Comparison of ENCODE assay signal across 8 mouse cellular contexts in the genomic region with DNA sequence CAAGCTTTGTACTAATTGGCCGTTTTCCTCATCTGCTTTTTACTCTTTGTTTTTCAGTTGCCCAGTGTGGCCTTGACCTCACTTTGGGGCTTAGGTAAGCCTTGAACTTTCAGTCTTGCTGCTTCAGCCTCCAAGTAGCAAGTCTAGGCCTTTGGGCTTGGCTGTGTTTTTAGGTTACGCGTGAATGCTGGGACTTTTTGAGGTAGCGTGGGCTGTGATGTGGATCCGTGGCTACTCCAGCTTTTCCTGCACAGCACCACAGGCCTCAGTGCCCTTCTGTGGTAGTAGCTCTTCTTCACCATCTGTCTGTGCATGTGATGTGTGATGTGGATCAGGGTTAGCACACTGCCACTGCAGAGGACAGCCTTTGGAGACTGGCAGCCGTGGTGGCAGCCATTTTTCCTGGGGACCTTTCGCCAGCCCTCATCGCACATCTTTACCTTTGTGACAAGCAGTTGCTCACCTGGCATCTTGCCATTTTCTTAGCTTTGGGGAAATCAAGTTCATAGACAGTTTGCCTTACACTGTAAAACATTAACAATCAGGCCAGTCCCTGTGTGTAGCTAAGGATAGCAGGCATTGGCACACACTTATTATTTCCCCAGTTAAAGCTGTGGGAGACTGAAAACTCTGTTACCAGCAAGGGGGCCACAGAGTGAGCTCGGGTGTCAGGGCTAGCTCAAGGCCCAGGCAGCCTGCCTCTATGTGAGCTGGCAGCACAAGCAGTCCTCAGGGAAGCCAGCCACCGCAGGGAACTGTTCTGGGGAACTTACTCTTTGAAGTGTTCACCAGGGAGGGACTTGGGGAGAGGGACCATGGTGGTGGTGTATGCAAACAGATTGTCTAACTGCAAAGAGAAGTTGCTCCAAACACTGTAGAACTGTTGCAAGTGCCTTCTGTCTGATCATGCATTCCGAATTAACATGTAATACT.
DNase-seq lines count a peak whose midpoint lies in the region; ATAC-seq and TF ChIP-seq lines count a peak whose summit lies in the region.

No protein-coding gene starts in this region.

- 0 out of 2 replicates have a peak overlapping the region, but pooled peaks have one; percentile 5 for H3K9ac ChIP-seq in midbrain, embryonic 12.5 days (replicated peaks)
- no peak overlapping the region for H3K9ac ChIP-seq in midbrain, postnatal 0 days (replicated peaks; ENCODE audit: low read length, poor library complexity, severe bottlenecking)
- no peak overlapping the region; the same call in 1 of the 2 replicates for H3K9ac ChIP-seq in intestine, embryonic 16.5 days (ENCODE audit: low read depth, low read length)
- H3K9ac ChIP-seq in stomach, embryonic 14.5 days (replicated peaks; ENCODE audit: low read depth, low read length), result no peak overlapping the region

- H3K4me2 ChIP-seq in midbrain, embryonic 12.5 days (replicated peaks), result no peak overlapping the region
- H3K4me2 ChIP-seq in midbrain, postnatal 0 days (ENCODE audit: low read depth, low read length, poor library complexity, severe bottlenecking), result no peak overlapping the region
- H3K4me2 ChIP-seq in intestine, embryonic 16.5 days (ENCODE audit: low read depth, low read length), result no peak overlapping the region
- H3K4me2 ChIP-seq in stomach, embryonic 14.5 days (replicated peaks; ENCODE audit: low read depth, low read length), result no peak overlapping the region

- no peaks in the 10 kb centered on the region for H3K27me3 ChIP-seq in midbrain, embryonic 12.5 days
- no peaks in the 10 kb centered on the region for H3K27me3 ChIP-seq in midbrain, postnatal 0 days (ENCODE audit: insufficient read depth, low read length)
- H3K27me3 ChIP-seq in intestine, embryonic 16.5 days (replicated peaks; ENCODE audit: control insufficient read depth, insufficient read depth, low read length), result no peaks in the 10 kb centered on the region
- H3K27me3 ChIP-seq in stomach, embryonic 14.5 days (ENCODE audit: control insufficient read depth, insufficient read depth, low read length), result no peaks in the 10 kb centered on the region

- intact Hi-C loops in gastrocnemius, adult 2 months (cut with DNase I), result no loop called here
- intact Hi-C loops in gastrocnemius, postnatal 36 days (cut with DNase I), result no loop called here

- 79% methylated on average over 11 of the region's 11 CpGs for WGBS in midbrain, embryonic 12.5 days
- 68% methylated on average over 11 of the region's 11 CpGs for WGBS in midbrain, postnatal 0 days
- WGBS in intestine, embryonic 16.5 days, result 71% methylated on average over 11 of the region's 11 CpGs
- WGBS in stomach, embryonic 14.5 days, result 75% methylated on average over 11 of the region's 11 CpGs

- H3K4me1 ChIP-seq in midbrain, embryonic 12.5 days, result peaks cover 55% of the 10 kb centered on the region
- peaks cover 14% of the 10 kb centered on the region for H3K4me1 ChIP-seq in midbrain, postnatal 0 days (ENCODE audit: insufficient read depth, low read length)
- H3K4me1 ChIP-seq in intestine, embryonic 16.5 days (ENCODE audit: control insufficient read depth, insufficient read depth, low read length), result peaks cover 23% of the 10 kb centered on the region
- H3K4me1 ChIP-seq in stomach, embryonic 14.5 days (ENCODE audit: control insufficient read depth, insufficient read depth, low read length), result peaks cover 33% of the 10 kb centered on the region

- DNase-seq in gastrocnemius, adult 2 months, result peak; percentile 63
- DNase-seq in gastrocnemius, postnatal 36 days, result no peak
- no peak for DNase-seq in midbrain, postnatal 0 days (ENCODE audit: low spot score)
- DNase-seq in urinary bladder, adult 2 months (ENCODE audit: low spot score), result no peak
- DNase-seq in ovary, postnatal 14 days (ENCODE audit: low spot score), result no peak

- peak overlapping the region; percentile 55 for H3K27ac ChIP-seq in gastrocnemius, adult 2 months
- H3K27ac ChIP-seq in midbrain, embryonic 12.5 days (replicated peaks), result no peak overlapping the region
- no peak overlapping the region for H3K27ac ChIP-seq in midbrain, postnatal 0 days (ENCODE audit: low read depth, low read length)
- H3K27ac ChIP-seq in intestine, embryonic 16.5 days (ENCODE audit: low read length), result no peak overlapping the region
- peak overlapping the region; percentile 21; the same call in 1 of the 2 replicates for H3K27ac ChIP-seq in stomach, embryonic 14.5 days (ENCODE audit: low read length)

- no peak overlapping the region for H3K4me3 ChIP-seq in gastrocnemius, adult 2 months
- no peak overlapping the region for H3K4me3 ChIP-seq in midbrain, embryonic 12.5 days
- H3K4me3 ChIP-seq in midbrain, postnatal 0 days (ENCODE audit: low read depth, low read length), result no peak overlapping the region
- no peak overlapping the region for H3K4me3 ChIP-seq in intestine, embryonic 16.5 days (ENCODE audit: low read length)
- H3K4me3 ChIP-seq in stomach, embryonic 14.5 days (ENCODE audit: low read depth, low read length), result no peak overlapping the region

- H3K9me3 ChIP-seq in midbrain, embryonic 12.5 days, result no peaks in the 10 kb centered on the region
- H3K9me3 ChIP-seq in midbrain, postnatal 0 days (ENCODE audit: low read length), result no peaks in the 10 kb centered on the region
- H3K9me3 ChIP-seq in intestine, embryonic 16.5 days (ENCODE audit: control insufficient read depth, low read length), result no peaks in the 10 kb centered on the region
- H3K9me3 ChIP-seq in stomach, embryonic 14.5 days (ENCODE audit: control insufficient read depth, low read depth, low read length), result no peaks in the 10 kb centered on the region

- ATAC-seq in midbrain, embryonic 12.5 days (ENCODE audit: low FRiP score, low read depth), result no peak
- no peak for ATAC-seq in midbrain, postnatal 0 days (ENCODE audit: low FRiP score)
- peak; percentile 49 for ATAC-seq in intestine, embryonic 16.5 days
- ATAC-seq in stomach, embryonic 14.5 days (ENCODE audit: insufficient number of reproducible peaks, insufficient read depth, low FRiP score, low read depth), result no peak

- H3K36me3 ChIP-seq in midbrain, embryonic 12.5 days, result no peaks in the 10 kb centered on the region
- no peaks in the 10 kb centered on the region for H3K36me3 ChIP-seq in midbrain, postnatal 0 days (ENCODE audit: insufficient read depth, low read length)
- no peaks in the 10 kb centered on the region for H3K36me3 ChIP-seq in intestine, embryonic 16.5 days (ENCODE audit: control insufficient read depth, insufficient read depth, low read length)
- H3K36me3 ChIP-seq in stomach, embryonic 14.5 days (ENCODE audit: control insufficient read depth, insufficient read depth, low read length), result no peaks in the 10 kb centered on the region

- no peak for TF ChIP-seq CTCF in gastrocnemius, adult 2 months (IDR thresholded peaks at IDR 0.05)
- no peak for TF ChIP-seq CTCF in midbrain, postnatal 0 days (IDR thresholded peaks at IDR 0.05)

Comparison
In these comparisons a context has a peak if more than half of its experiments do, and no peak if none do; other contexts are left out.
1. H3K27ac ChIP-seq: peak in gastrocnemius, adult 2 months (single experiment) and stomach, embryonic 14.5 days (single experiment); none in midbrain, embryonic 12.5 days (single experiment), midbrain, postnatal 0 days (single experiment) and intestine, embryonic 16.5 days (single experiment).